Mouse (Mus musculus): Measurements from ENCODE around the gene Cdk14.

DNA sequence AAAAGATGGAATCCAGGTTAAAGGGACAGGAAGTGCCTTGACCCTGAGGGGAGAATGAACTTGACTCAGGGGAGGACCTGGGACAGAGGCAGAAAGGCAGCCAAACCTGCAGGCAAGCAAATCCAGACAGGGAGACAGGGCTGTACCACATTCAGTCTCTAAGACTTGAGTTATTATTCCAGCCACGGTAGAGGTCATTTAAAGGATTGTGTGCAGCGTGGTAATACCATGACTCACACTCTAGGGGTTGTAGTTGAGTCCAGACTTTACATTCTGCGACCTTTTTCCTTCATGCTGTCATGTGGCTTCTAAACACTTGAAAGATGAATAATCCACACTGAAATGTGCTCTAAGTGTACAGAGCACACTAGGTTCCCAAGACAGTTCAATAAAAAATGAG, 27.3 kb downstream of the Cdk14 start:
- TF ChIP-seq POLR2A (IDR thresholded peaks at IDR 0.05; ENCODE audit: low read depth, low read length): no peak
- TF ChIP-seq CTCF (conservative IDR thresholded peaks at IDR 0.05; ENCODE audit: insufficient read depth, insufficient read length, low read depth, low read length): no peak

Data from kidney, adult 2 months (tissue).